Mouse (Mus musculus) forebrain, embryonic 11.5 days (tissue): ENCODE measurements around the gene Mc1r. TPM values are rescaled to one million over a fixed set of nuclear protein-coding genes. Genes with fewer than 3 reads are reported as not detected.
"Not testable (repeated sequence)": the region's sequence is repeated elsewhere in the genome, so short reads cannot be mapped to it uniquely, and the experiment has no call there.

Experiments
- ATAC-seq: fragments of 200-750 bp; cut with Nextera tagmentation; replicated peaks from 2 replicates; pipeline ENCODE4 v1.8.0; 2017; ENCODE audit warnings: moderate TSS enrichment; ENCODE audit not compliant: low FRiP score
- DNase-seq: peaks from one replicate; pipeline ENCODE4 v3.0.0-alpha.2; 2017; ENCODE audit warnings: low spot score
- H3K27ac ChIP-seq: fragments of 300-500 bp; sonication (generic); 2 replicates; pipeline ENCODE4 v1.5.1; 2014; ENCODE audit warnings: low read depth, low read length
- H3K27me3 ChIP-seq: fragments of 300-500 bp; sonication (generic); 2 replicates; pipeline ENCODE4 v1.6.1; 2014; ENCODE audit warnings: mild to moderate bottlenecking, low read length, mixed read lengths; ENCODE audit not compliant: control insufficient read depth, insufficient read depth
- H3K36me3 ChIP-seq: fragments of 300-500 bp; sonication (generic); 2 replicates; pipeline ENCODE4 v1.6.1; 2014; ENCODE audit warnings: mild to moderate bottlenecking, low read length, moderate library complexity, mixed read lengths; ENCODE audit not compliant: control insufficient read depth, insufficient read depth
- H3K4me1 ChIP-seq: fragments of 300-500 bp; sonication (generic); replicated peaks from 2 replicates; pipeline ENCODE4 v1.6.1; 2014; ENCODE audit warnings: low read length, mixed read lengths; ENCODE audit not compliant: control insufficient read depth, insufficient read depth
- H3K4me2 ChIP-seq: fragments of 300-500 bp; sonication (generic); 2 replicates; pipeline ENCODE4 v1.6.1; 2014; ENCODE audit warnings: low read depth, mild to moderate bottlenecking, low read length, moderate library complexity, mixed read lengths; ENCODE audit not compliant: severe bottlenecking
- H3K4me3 ChIP-seq: fragments of 300-500 bp; sonication (generic); 2 replicates; pipeline ENCODE4 v1.5.1; 2014; ENCODE audit warnings: low read depth, low read length
- H3K9ac ChIP-seq: fragments of 300-500 bp; sonication (generic); 2 replicates; pipeline ENCODE4 v1.6.1; 2014; ENCODE audit warnings: low read length
- H3K9me3 ChIP-seq: fragments of 300-500 bp; sonication (generic); 2 replicates; pipeline ENCODE4 v1.6.1; 2016; ENCODE audit warnings: low read length, mixed read lengths; ENCODE audit not compliant: control insufficient read depth
- WGBS: fragments of 180-500 bp; shearing (Covaris S2); extraction: QIAGEN DNeasy Blood & Tissue Kit; methylation state at CpG from one replicate; pipeline ENCODE4 v1.1.7; 2014; 5-methylcytosine and 5-hydroxymethylcytosine counted together
- polyA plus RNA-seq: library from polyadenylated mRNA; unstranded; fragments of >200 nt; fragmentation: Nextera tagmentation; extraction: Ambion mirVana; gene quantifications from 2 replicates; pipeline ENCODE4 v1.2.1, GENCODE M21; 2014

Mc1r gene
- polyA plus RNA-seq, 1 experiment from 2014 or later = 0.16 TPM

DNA sequence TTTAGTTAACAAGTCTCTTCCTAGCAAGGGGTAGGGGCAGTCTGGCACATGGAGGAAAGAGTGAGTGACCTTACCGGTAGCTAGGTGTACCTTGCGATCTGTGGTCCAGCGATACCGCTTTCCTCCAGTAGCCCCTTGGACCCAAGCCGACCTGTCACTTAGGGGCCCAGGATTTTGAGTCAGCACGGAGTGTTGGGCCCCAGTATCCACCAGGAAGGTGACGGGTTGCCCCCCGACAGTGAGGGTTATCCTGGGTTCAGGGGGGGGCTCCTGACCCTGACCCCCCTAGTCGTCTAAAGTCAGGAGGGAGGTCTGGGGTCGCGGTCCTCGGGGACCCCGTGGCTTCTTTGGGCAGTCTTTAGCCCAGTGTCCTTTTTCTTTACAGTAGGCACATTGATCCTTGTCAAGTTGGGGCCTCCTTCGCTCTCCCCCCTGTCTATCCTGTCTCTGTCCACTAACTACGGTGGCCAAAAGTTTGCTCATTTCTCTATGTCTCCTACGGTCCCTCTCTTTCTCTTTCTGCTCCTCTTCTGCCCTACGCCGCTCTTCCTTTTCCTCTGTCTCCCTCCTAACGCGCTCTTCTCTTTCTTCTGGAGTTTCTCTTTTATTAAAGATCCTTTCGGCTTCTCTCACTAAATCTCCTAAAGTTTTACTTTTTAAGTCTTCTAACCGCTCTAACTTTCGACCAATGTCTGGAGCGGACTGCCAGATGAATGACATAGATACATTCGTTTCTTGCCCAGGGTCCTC, 24.9 kb downstream of the Mc1r start:
- DNase-seq = no peak
- Histone ChIP-seq H3K27ac (no peak overlapping the region), H3K27me3 (no peaks in the 10 kb centered on the region), H3K9me3 (peaks cover 36% of the 10 kb centered on the region), H3K4me2 (no peak overlapping the region), H3K4me3 (no peak overlapping the region), H3K4me1 (no peaks in the 10 kb centered on the region), H3K9ac (no peak overlapping the region), H3K36me3 (no peaks in the 10 kb centered on the region)
- WGBS = 93% methylated on average over 25 of the region's 25 CpGs
- ATAC-seq = no peak

DNA sequence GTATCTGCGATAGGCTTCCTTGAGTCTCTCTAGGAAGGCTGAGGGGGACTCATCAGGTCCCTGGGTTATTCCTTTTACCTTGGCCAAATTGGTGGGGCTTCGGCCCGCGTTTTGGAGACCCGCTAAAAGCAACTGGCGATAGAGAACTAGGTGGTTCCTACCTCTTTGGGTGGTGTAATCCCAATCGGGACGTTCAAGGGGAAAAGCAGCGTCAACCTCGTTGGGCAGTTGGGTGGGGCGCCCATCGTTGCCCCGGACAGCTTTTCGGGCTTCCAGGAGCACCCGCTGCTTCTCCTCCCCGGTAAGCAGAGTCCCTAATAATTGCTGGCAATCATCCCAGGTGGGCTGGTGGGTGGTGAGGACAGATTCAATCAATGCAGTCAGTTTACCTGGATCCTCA, 25.5 kb downstream of the Mc1r start:
- no peak overlapping the region for H3K4me2 ChIP-seq
- H3K27ac ChIP-seq = no peak overlapping the region
- no peak overlapping the region for H3K9ac ChIP-seq
- no peaks in the 10 kb centered on the region for H3K4me1 ChIP-seq
- no peaks in the 10 kb centered on the region for H3K36me3 ChIP-seq
- no peak for DNase-seq
- H3K4me3 ChIP-seq = no peak overlapping the region
- 92% methylated on average over 16 of the region's 16 CpGs for WGBS
- H3K27me3 ChIP-seq = no peaks in the 10 kb centered on the region
- no peak for ATAC-seq
- H3K9me3 ChIP-seq = peaks cover 35% of the 10 kb centered on the region

DNA sequence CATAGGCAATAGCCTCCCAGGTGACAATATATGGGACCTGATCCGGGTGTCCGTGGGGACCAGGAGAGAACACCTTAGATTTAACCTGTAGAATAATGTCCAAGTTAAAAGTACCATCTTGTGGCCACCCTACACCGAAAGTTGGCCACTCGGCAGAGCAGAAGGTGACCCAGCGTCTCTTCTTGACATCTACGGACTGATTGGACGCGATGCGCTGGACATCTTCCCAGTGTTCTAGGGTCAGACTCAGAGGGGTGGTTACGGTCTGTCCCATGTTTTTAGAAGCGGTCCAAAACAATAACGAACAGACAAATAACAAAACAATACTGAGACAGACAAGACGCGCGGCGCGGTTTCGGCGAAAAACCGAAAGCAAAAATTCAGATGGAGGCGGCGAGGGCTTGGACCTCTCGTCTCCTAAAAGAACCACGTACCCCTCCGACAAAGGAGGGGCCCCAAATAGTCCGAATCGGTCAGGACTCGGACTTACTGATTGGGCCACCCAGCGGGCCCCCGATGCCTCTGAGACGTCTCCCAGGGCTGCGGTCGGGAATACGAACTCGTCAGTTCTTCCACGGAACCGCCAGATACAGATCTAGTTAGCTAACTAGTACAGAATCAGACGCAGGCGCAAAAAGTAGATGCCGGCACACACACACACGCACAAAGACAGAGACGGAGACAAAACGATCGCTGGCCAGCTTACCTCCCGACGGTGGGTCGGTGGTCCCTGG, 26.5 kb downstream of the Mc1r start:
- peaks cover 25% of the 10 kb centered on the region for H3K9me3 ChIP-seq
- DNase-seq, H3K4me2 ChIP-seq, H3K9ac ChIP-seq, H3K36me3 ChIP-seq, H3K4me1 ChIP-seq, H3K4me3 ChIP-seq, H3K27ac ChIP-seq, H3K27me3 ChIP-seq, ATAC-seq: not testable (repeated sequence)
- WGBS = 98% methylated on average over 44 of the region's 47 CpGs

DNA sequence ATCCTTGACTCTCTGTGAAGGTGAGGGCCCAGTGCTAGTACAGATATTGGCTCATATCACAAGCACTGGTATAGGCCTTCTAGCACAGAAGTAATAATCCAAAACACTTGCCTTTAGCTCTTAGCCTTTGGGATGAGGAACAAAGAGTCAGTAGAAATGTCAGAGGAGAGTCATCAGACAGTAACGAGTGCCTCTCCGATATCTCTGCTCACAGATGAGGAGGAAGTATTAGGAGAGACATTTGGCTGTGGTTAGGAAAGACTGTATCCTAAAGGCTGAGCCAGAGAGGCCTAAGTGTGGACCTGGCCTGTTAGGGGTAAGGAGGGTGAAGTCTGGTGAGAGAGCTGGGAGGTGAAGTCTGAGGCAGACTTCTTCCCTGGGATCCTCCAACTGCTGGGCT, 34.9 kb downstream of the Mc1r start:
- Histone ChIP-seq H3K36me3 (no peaks in the 10 kb centered on the region), H3K9me3 (no peaks in the 10 kb centered on the region), H3K9ac (no peak overlapping the region), H3K27ac (no peak overlapping the region), H3K4me2 (no peak overlapping the region), H3K4me1 (peaks cover 8% of the 10 kb centered on the region; the same call in 1 of the 2 replicates), H3K27me3 (no peaks in the 10 kb centered on the region), H3K4me3 (no peak overlapping the region)
- 97% methylated on average over 2 of the region's 2 CpGs for WGBS
- DNase-seq (no peak), ATAC-seq (no peak)

DNA sequence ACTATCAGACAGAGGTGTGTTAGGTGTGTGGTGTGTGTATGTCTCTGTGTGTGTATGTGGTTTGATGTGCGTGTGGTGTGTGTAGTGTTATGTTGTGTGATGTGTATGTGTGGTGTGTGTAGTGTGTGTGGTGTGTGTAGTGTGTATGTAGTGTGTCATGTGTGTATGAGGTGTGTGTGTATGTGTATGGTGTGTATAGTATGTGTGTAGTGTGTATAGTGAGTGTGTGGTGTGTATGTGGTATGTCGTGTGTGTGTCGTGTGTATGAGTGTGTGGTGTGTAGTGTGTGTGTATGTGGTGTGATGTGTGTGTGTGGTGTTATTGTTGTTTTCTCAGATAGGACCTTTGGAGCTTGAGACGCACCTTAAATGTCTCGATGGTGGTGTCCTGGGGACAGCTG, 35.4 kb downstream of the Mc1r start:
- no peak overlapping the region for H3K27ac ChIP-seq
- H3K4me3 ChIP-seq = peak overlapping the region; percentile 65; the same call in 1 of the 2 replicates
- no peak for DNase-seq

DNA sequence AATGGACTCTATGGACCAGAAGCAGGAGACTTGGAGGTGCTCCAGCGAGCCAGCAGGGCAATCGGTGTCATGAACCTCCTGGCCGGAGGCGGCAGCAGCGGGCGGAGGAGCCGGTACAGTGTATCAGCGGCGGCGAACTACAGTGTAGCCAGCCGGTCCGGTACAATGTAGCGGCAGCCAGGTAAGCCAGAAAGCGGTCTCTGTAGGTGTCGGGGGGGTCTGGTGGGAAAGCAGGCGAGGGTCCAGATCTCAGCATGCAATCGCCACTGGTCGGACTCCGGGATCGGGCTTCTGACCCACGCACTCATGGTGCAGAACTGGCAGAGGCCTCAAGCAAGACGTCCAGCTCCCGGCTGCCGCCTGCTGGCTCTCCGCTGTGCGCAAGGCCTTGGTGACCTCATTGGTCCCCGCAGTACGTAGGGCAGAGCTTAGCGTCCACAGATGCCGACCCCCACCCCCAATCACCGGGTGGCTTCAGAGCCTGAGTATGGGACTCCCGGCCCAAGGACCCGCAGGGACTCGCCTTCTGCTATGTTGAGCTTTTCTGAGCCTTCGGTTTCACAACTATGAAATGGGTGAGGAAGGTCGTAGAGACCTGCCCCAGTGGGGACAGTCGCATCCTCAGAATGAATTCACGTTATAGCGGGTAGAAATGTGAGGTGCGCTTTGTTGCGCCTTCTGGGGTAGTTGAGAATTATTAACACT, 36.1 kb downstream of the Mc1r start:
- Histone ChIP-seq H3K36me3 (no peaks in the 10 kb centered on the region), H3K27ac (0 out of 2 replicates have a peak overlapping the region, but pooled peaks have one; percentile 31), H3K9ac (peak overlapping the region; percentile 77), H3K4me3 (peak overlapping the region; percentile 65), H3K9me3 (no peaks in the 10 kb centered on the region), H3K27me3 (no peaks in the 10 kb centered on the region), H3K4me1 (peaks cover 8% of the 10 kb centered on the region; the same call in 1 of the 2 replicates), H3K4me2 (peak overlapping the region; percentile 71)
- peak; percentile 95 for ATAC-seq
- under 1% methylated on average over 37 of the region's 41 CpGs for WGBS
- DNase-seq = peak; percentile 94

More for the DNA sequence above, 35.4 kb downstream of the Mc1r start:
- H3K4me2 ChIP-seq = no peak overlapping the region; the same call in 1 of the 2 replicates
- H3K9ac ChIP-seq = no peak overlapping the region
- ATAC-seq = no peak
- H3K4me1 ChIP-seq = peaks cover 8% of the 10 kb centered on the region; the same call in 1 of the 2 replicates
- no peaks in the 10 kb centered on the region for H3K36me3 ChIP-seq
- no peaks in the 10 kb centered on the region for H3K27me3 ChIP-seq
- 79% methylated on average over 5 of the region's 5 CpGs for WGBS
- no peaks in the 10 kb centered on the region for H3K9me3 ChIP-seq

DNA sequence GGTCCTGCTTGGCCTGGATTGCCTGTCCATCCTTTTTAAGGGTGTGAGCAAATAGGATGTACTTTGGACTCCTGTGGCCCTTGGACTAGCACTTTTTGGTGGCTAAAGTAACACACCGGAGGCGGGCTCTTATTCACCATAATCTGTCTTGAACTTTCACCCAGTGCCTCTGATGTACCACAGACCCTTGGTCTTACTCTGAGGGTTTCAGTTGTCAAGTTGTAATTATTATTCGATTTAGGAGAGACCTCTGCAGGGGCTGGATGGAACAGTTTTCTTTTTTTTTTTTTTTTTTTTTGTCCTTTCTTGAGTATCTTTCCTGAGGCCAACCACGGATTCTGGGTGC, 36.6 kb downstream of the Mc1r start:
- Histone ChIP-seq H3K4me2 (peak overlapping the region; percentile 71), H3K36me3 (no peaks in the 10 kb centered on the region), H3K4me1 (peaks cover 8% of the 10 kb centered on the region; the same call in 1 of the 2 replicates), H3K27me3 (no peaks in the 10 kb centered on the region), H3K4me3 (peak overlapping the region; percentile 65), H3K9ac (peak overlapping the region; percentile 77), H3K27ac (no peak overlapping the region), H3K9me3 (no peaks in the 10 kb centered on the region)
- 33% methylated on average over 4 of the region's 4 CpGs for WGBS
- DNase-seq = no peak
- no peak for ATAC-seq

DNA sequence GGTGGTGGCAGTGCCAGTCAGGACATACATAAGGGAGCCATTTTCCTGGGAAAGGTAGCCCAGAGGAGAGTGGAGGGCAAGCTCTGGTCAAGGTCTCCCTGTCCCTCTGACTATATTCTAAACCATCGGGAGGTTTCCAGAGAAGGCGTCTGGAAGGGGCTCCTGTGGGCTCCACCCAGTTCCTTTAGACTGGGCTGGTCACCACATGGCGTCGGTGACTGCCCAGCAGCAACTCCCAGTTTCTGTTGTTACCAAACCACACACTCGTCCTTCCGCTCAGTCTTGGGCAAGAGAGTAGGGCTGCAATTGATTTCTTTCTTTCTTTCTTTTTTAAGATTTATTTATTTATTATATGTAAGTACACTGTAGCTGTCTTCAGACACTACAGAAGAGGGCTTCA, 37.2 kb downstream of the Mc1r start:
- Histone ChIP-seq H3K36me3 (no peaks in the 10 kb centered on the region), H3K27me3 (no peaks in the 10 kb centered on the region), H3K9me3 (no peaks in the 10 kb centered on the region), H3K4me3 (no peak overlapping the region), H3K9ac (no peak overlapping the region), H3K4me2 (no peak overlapping the region), H3K4me1 (peaks cover 8% of the 10 kb centered on the region; the same call in 1 of the 2 replicates), H3K27ac (no peak overlapping the region)
- DNase-seq (no peak), ATAC-seq (no peak)
- 88% methylated on average over 6 of the region's 6 CpGs for WGBS
